Mouse (Mus musculus) midbrain, postnatal 0 days (tissue): ENCODE results near the gene Ltbp2. TPM values are rescaled to one million over a fixed set of nuclear protein-coding genes. Genes with fewer than 3 reads are reported as not detected.

Source experiments
- ATAC-seq: fragments of 200-750 bp; cut with Nextera tagmentation; 2 replicates; pipeline ENCODE4 v1.8.0; 2017; ENCODE audit warnings: moderate number of reproducible peaks, mild to moderate bottlenecking, moderate TSS enrichment, moderate library complexity; ENCODE audit not compliant: low FRiP score
- DNase-seq: peaks from one replicate; pipeline ENCODE4 v3.0.0-alpha.2; 2015; ENCODE audit warnings: low spot score
- H3K27ac ChIP-seq: fragments of 300-500 bp; sonication (generic); 2 replicates; pipeline ENCODE4 v1.5.1; 2014; ENCODE audit warnings: low read depth, mild to moderate bottlenecking, low read length, mixed read lengths
- H3K27me3 ChIP-seq: fragments of 300-500 bp; sonication (generic); 2 replicates; pipeline ENCODE4 v1.6.1; 2014; ENCODE audit warnings: low read length, control low read depth, mixed read lengths; ENCODE audit not compliant: insufficient read depth
- H3K36me3 ChIP-seq: fragments of 300-500 bp; sonication (generic); 2 replicates; pipeline ENCODE4 v1.6.1; 2014; ENCODE audit warnings: low read length, control low read depth, mixed read lengths; ENCODE audit not compliant: insufficient read depth
- H3K4me1 ChIP-seq: fragments of 300-500 bp; sonication (generic); 2 replicates; pipeline ENCODE4 v1.6.1; 2014; ENCODE audit warnings: mild to moderate bottlenecking, control low read depth, antibody characterized with exemption, low read length, mixed read lengths; ENCODE audit not compliant: insufficient read depth
- H3K4me2 ChIP-seq: fragments of 300-500 bp; sonication (generic); 2 replicates; pipeline ENCODE4 v1.6.1; 2014; ENCODE audit warnings: low read depth, mild to moderate bottlenecking, low read length, mixed read lengths; ENCODE audit not compliant: poor library complexity, severe bottlenecking
- H3K4me3 ChIP-seq: fragments of 300-500 bp; sonication (generic); 2 replicates; pipeline ENCODE4 v1.5.1; 2014; ENCODE audit warnings: low read depth, mild to moderate bottlenecking, low read length, moderate library complexity
- H3K9ac ChIP-seq: fragments of 300-500 bp; sonication (generic); replicated peaks from 2 replicates; pipeline ENCODE4 v1.6.1; 2014; ENCODE audit warnings: mild to moderate bottlenecking, low read length, moderate library complexity, mixed read lengths; ENCODE audit not compliant: poor library complexity, severe bottlenecking
- H3K9me3 ChIP-seq: fragments of 300-500 bp; sonication (generic); 2 replicates; pipeline ENCODE4 v1.6.1; 2016; ENCODE audit warnings: low read length, control low read depth
- CTCF ChIP-seq: IDR thresholded peaks from 2 replicates; pipeline ENCODE4 v1.5.1; 2016; ENCODE audit warnings: antibody characterized with exemption, mild to moderate bottlenecking
- WGBS: fragments of 180-500 bp; shearing (Covaris S2); extraction: QIAGEN DNeasy Blood & Tissue Kit; methylation state at CpG from one replicate; pipeline ENCODE4 v1.1.7; 2014; 5-methylcytosine and 5-hydroxymethylcytosine counted together
- polyA plus RNA-seq: library from polyadenylated mRNA; unstranded; fragments of >200 nt; fragmentation: Nextera tagmentation; extraction: Ambion mirVana; gene quantifications from 2 replicates; pipeline ENCODE4 v1.2.1, GENCODE M21; 2015
- total RNA-seq: library from RNA; depleted of rRNA; stranded (reverse); fragments of >200 nt; gene quantifications from 2 replicates; pipeline ENCODE4 v1.2.3, GENCODE M21; 2014

Ltbp2 gene
- total and polyA plus RNA-seq, 2 experiments from 2014 or later: 0.14 to 4.0 TPM

- H3K9me3 ChIP-seq: no peaks in the 10 kb centered on the region
- H3K9ac ChIP-seq: no peak overlapping the region
- H3K27me3 ChIP-seq: no peaks in the 10 kb centered on the region
- no peak overlapping the region for H3K4me3 ChIP-seq
- ATAC-seq (no peak), DNase-seq (no peak)
- H3K27ac ChIP-seq: no peak overlapping the region
- H3K4me2 ChIP-seq: no peak overlapping the region
- H3K36me3 ChIP-seq: no peaks in the 10 kb centered on the region
- no peaks in the 10 kb centered on the region for H3K4me1 ChIP-seq
- TF ChIP-seq CTCF: peak; percentile 30
- WGBS: 44% methylated on average over 7 of the region's 7 CpGs
Measured at GRCm38 (mm10) chr12:84813773-84814172, 62.6 kb downstream of the Ltbp2 start.

DNA sequence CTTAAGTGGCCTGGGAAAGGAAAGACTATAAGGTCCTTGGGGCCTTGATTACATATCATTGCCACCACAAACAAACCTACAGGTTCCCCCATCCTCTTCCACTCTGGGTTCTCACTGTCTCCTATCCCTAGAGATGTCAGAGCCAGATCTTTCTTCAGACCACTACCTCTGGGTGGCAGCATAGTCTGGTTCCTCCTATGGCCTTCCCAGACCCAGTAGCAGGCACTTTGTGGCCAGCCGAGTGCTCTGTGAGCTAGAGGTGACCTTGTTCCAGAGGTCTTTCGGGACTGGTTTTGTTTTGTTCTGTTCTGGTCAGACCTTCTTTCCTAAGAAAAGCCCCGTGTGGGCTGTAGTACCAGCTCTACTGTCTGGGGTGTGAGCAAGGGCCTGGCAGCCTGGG, 64.3 kb downstream of the Ltbp2 start:
- no peaks in the 10 kb centered on the region for H3K9me3 ChIP-seq
- no peaks in the 10 kb centered on the region for H3K36me3 ChIP-seq
- WGBS: 67% methylated on average over 3 of the region's 3 CpGs
- H3K4me3 ChIP-seq: no peak overlapping the region
- H3K27me3 ChIP-seq: no peaks in the 10 kb centered on the region
- H3K4me1 ChIP-seq: no peaks in the 10 kb centered on the region
- ATAC-seq: no peak
- no peak overlapping the region for H3K4me2 ChIP-seq
- DNase-seq: no peak
- no peak overlapping the region for H3K27ac ChIP-seq
- no peak overlapping the region for H3K9ac ChIP-seq
- peak; percentile 29; the same call in 1 of the 2 replicates for TF ChIP-seq CTCF

GRCm38 (mm10) chr12:84811510-84811909, 64.8 kb downstream of the Ltbp2 start:
- ATAC-seq (no peak), DNase-seq (no peak)
- no peaks in the 10 kb centered on the region for H3K4me1 ChIP-seq
- H3K9me3 ChIP-seq: no peaks in the 10 kb centered on the region
- H3K27ac ChIP-seq: no peak overlapping the region
- TF ChIP-seq CTCF: no peak
- H3K27me3 ChIP-seq: no peaks in the 10 kb centered on the region
- no peak overlapping the region for H3K4me3 ChIP-seq
- WGBS: 69% methylated on average over 4 of the region's 4 CpGs
- H3K4me2 ChIP-seq: no peak overlapping the region
- H3K9ac ChIP-seq: no peak overlapping the region
- no peaks in the 10 kb centered on the region for H3K36me3 ChIP-seq

GRCm38 (mm10) chr12:84810810-84811209, 65.5 kb downstream of the Ltbp2 start:
- Histone ChIP-seq H3K9me3 (no peaks in the 10 kb centered on the region), H3K9ac (no peak overlapping the region), H3K27me3 (no peaks in the 10 kb centered on the region), H3K4me1 (no peaks in the 10 kb centered on the region), H3K36me3 (no peaks in the 10 kb centered on the region), H3K27ac (no peak overlapping the region), H3K4me3 (no peak overlapping the region), H3K4me2 (no peak overlapping the region)
- no peak for DNase-seq
- 74% methylated on average over 1 of the region's 1 CpGs for whole genome bisulfite sequencing
- ATAC-seq: no peak
- no peak for TF ChIP-seq CTCF

- DNase-seq (no peak), ATAC-seq (no peak)
- no peaks in the 10 kb centered on the region for H3K36me3 ChIP-seq
- H3K4me1 ChIP-seq: no peaks in the 10 kb centered on the region
- H3K9me3 ChIP-seq: no peaks in the 10 kb centered on the region
- no peak overlapping the region for H3K4me3 ChIP-seq
- no peak for TF ChIP-seq CTCF
- WGBS: 79% methylated on average over 6 of the region's 6 CpGs
- H3K9ac ChIP-seq: no peak overlapping the region
- no peak overlapping the region for H3K4me2 ChIP-seq
- H3K27ac ChIP-seq: no peak overlapping the region
- no peaks in the 10 kb centered on the region for H3K27me3 ChIP-seq
Measured at GRCm38 (mm10) chr12:84809033-84809432, 67.3 kb downstream of the Ltbp2 start.

- TF ChIP-seq CTCF: no peak
- ATAC-seq (no peak), DNase-seq (peak; percentile 22)
- Histone ChIP-seq H3K9me3 (no peaks in the 10 kb centered on the region), H3K27me3 (no peaks in the 10 kb centered on the region), H3K4me2 (no peak overlapping the region), H3K4me3 (no peak overlapping the region), H3K4me1 (no peaks in the 10 kb centered on the region), H3K27ac (no peak overlapping the region), H3K9ac (no peak overlapping the region), H3K36me3 (no peaks in the 10 kb centered on the region)
- WGBS: 78% methylated on average over 13 of the region's 13 CpGs
Measured at GRCm38 (mm10) chr12:84807351-84807750, 69.0 kb downstream of the Ltbp2 start.

DNA sequence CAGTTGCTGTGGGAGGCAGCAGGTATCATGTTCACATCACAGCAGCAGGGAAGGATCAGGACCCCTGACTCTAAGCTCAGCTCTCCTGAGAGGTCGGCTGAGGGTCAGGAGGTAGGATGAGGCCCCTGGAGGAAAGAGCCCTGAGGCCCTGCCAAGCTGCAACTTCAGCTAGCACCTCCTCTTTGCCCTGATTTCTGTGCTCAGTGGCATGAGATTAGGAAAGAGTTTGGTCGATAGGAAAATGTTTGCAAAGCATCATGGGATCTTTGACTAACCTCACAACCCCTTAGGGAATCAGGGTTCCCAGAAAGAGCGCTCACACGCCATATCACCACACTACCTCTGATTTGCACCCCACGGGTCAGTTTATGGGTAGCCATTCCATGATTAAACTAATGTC, 69.6 kb downstream of the Ltbp2 start:
- no peaks in the 10 kb centered on the region for H3K9me3 ChIP-seq
- WGBS: 70% methylated on average over 5 of the region's 5 CpGs
- no peak overlapping the region for H3K9ac ChIP-seq
- no peaks in the 10 kb centered on the region for H3K4me1 ChIP-seq
- H3K27ac ChIP-seq: no peak overlapping the region
- TF ChIP-seq CTCF: no peak
- no peaks in the 10 kb centered on the region for H3K27me3 ChIP-seq
- no peaks in the 10 kb centered on the region for H3K36me3 ChIP-seq
- H3K4me3 ChIP-seq: no peak overlapping the region
- no peak overlapping the region for H3K4me2 ChIP-seq
- DNase-seq (no peak), ATAC-seq (no peak)
